Mouse (Mus musculus) stomach, embryonic 15.5 days (tissue): ENCODE data around the gene Gnpat. TPM values are rescaled to one million over a fixed set of nuclear protein-coding genes. Genes with fewer than 3 reads are reported as not detected.

Source experiments
- ATAC-seq: fragments of 200-750 bp; cut with Nextera tagmentation; 2 replicates; pipeline ENCODE4 v1.8.0; 2017; ENCODE audit warnings: low read depth, moderate number of reproducible peaks, moderate TSS enrichment; ENCODE audit not compliant: insufficient read depth, low FRiP score
- H3K27ac ChIP-seq: fragments of 300-500 bp; sonication (generic); 2 replicates; pipeline ENCODE4 v1.5.1; 2015; ENCODE audit warnings: mild to moderate bottlenecking, inconsistent platforms
- H3K27me3 ChIP-seq: fragments of 300-500 bp; sonication (generic); replicated peaks from 2 replicates; pipeline ENCODE4 v1.6.1; 2015; ENCODE audit warnings: inconsistent platforms
- H3K36me3 ChIP-seq: fragments of 300-500 bp; sonication (generic); 2 replicates; pipeline ENCODE4 v1.6.1; 2015; ENCODE audit warnings: inconsistent platforms
- H3K4me1 ChIP-seq: fragments of 300-500 bp; sonication (generic); 2 replicates; pipeline ENCODE4 v1.6.1; 2015; ENCODE audit warnings: inconsistent platforms
- H3K4me2 ChIP-seq: fragments of 300-500 bp; sonication (generic); 2 replicates; pipeline ENCODE4 v1.6.1; 2015; ENCODE audit warnings: mild to moderate bottlenecking, inconsistent platforms
- H3K4me3 ChIP-seq: fragments of 300-500 bp; sonication (generic); replicated peaks from 2 replicates; pipeline ENCODE4 v1.5.1; 2015; ENCODE audit warnings: inconsistent platforms
- H3K9ac ChIP-seq: fragments of 300-500 bp; sonication (generic); 2 replicates; pipeline ENCODE4 v1.6.1; 2015; ENCODE audit warnings: inconsistent platforms
- H3K9me3 ChIP-seq: fragments of 300-500 bp; sonication (generic); 2 replicates; pipeline ENCODE4 v1.6.1; 2016; ENCODE audit warnings: inconsistent platforms
- WGBS: fragments of 180-500 bp; shearing (Covaris S2); methylation state at CpG from one replicate; pipeline ENCODE4 v1.1.7; 2015; 5-methylcytosine and 5-hydroxymethylcytosine counted together
- polyA plus RNA-seq: library from polyadenylated mRNA; unstranded; fragments of >200 nt; fragmentation: Nextera tagmentation; extraction: Ambion mirVana; gene quantifications from 2 replicates; pipeline ENCODE4 v1.2.1, GENCODE M21; 2015

Gnpat gene
- polyA plus RNA-seq, 1 experiment from 2014 or later = 84.0 TPM

- H3K4me1 ChIP-seq = no peaks in the 10 kb centered on the region
- no peak overlapping the region for H3K27ac ChIP-seq
- peaks cover 72% of the 10 kb centered on the region for H3K36me3 ChIP-seq
- H3K4me3 ChIP-seq = no peak overlapping the region
- no peak for ATAC-seq
- no peak overlapping the region for H3K4me2 ChIP-seq
- no peaks in the 10 kb centered on the region for H3K9me3 ChIP-seq
- 68% methylated on average over 10 of the region's 10 CpGs for WGBS
- no peaks in the 10 kb centered on the region for H3K27me3 ChIP-seq
- no peak overlapping the region for H3K9ac ChIP-seq
These were observed 16.2 kb downstream of the Gnpat start for GRCm38 (mm10) chr8:124878946-124879526.

GRCm38 (mm10) chr8:124888385-124888784 is 25.6 kb downstream of the Gnpat start:
- Histone ChIP-seq H3K36me3 (peaks cover 72% of the 10 kb centered on the region), H3K4me2 (no peak overlapping the region), H3K9ac (no peak overlapping the region), H3K9me3 (no peaks in the 10 kb centered on the region), H3K4me1 (no peaks in the 10 kb centered on the region), H3K27me3 (no peaks in the 10 kb centered on the region), H3K4me3 (no peak overlapping the region), H3K27ac (no peak overlapping the region)
- 97% methylated on average over 5 of the region's 5 CpGs for WGBS
- ATAC-seq = no peak

- ATAC-seq = no peak
- no peaks in the 10 kb centered on the region for H3K27me3 ChIP-seq
- H3K27ac ChIP-seq = no peak overlapping the region
- no peak overlapping the region for H3K4me3 ChIP-seq
- no peak overlapping the region for H3K4me2 ChIP-seq
- H3K36me3 ChIP-seq = peaks cover 36% of the 10 kb centered on the region
- no peak overlapping the region for H3K9ac ChIP-seq
- peaks cover 16% of the 10 kb centered on the region for H3K4me1 ChIP-seq
- H3K9me3 ChIP-seq = no peaks in the 10 kb centered on the region
- 71% methylated on average over 3 of the region's 3 CpGs for WGBS
These were observed 29.8 kb downstream of the Gnpat start for GRCm38 (mm10) chr8:124892596-124892995.

- ATAC-seq = no peak; the same call in 1 of the 2 replicates
These were observed 33.3 kb downstream of the Gnpat start for GRCm38 (mm10) chr8:124896010-124896631.

GRCm38 (mm10) chr8:124896632-124897385 is 34.0 kb downstream of the Gnpat start:
- no peaks in the 10 kb centered on the region for H3K27me3 ChIP-seq
- peak; percentile 53; the same call in 1 of the 2 replicates for ATAC-seq
- WGBS = under 1% methylated on average over 60 of the region's 60 CpGs
- peaks cover 24% of the 10 kb centered on the region for H3K4me1 ChIP-seq
- H3K36me3 ChIP-seq = peaks cover 30% of the 10 kb centered on the region
- H3K9me3 ChIP-seq = no peaks in the 10 kb centered on the region
- H3K27ac ChIP-seq = peak overlapping the region; percentile 85
- H3K4me3 ChIP-seq = peak overlapping the region; percentile 91
- H3K9ac ChIP-seq = peak overlapping the region; percentile 84
- H3K4me2 ChIP-seq = peak overlapping the region; percentile 97

More at GRCm38 (mm10) chr8:124896010-124896631, 33.3 kb downstream of the Gnpat start:
- 65% methylated on average over 26 of the region's 26 CpGs for WGBS
- Histone ChIP-seq H3K4me1 (peaks cover 24% of the 10 kb centered on the region), H3K27ac (0 out of 2 replicates have a peak overlapping the region, but pooled peaks have one; percentile 52), H3K9ac (no peak overlapping the region; the same call in 1 of the 2 replicates), H3K36me3 (peaks cover 30% of the 10 kb centered on the region), H3K4me2 (peak overlapping the region; percentile 97), H3K9me3 (no peaks in the 10 kb centered on the region), H3K4me3 (peak overlapping the region; percentile 91), H3K27me3 (no peaks in the 10 kb centered on the region)

GRCm38 (mm10) chr8:124897386-124898250 is 34.8 kb downstream of the Gnpat start, which contains the start of the genes Exoc8 and Sprtn:
Gene Exoc8, minus strand, starts transcription at chr8:124897705.
Gene Sprtn, plus strand, starts transcription at chr8:124897886.
- Histone ChIP-seq H3K27ac (peak within 1 kb of the TSS; percentile 85), H3K4me2 (peak within 1 kb of the TSS; percentile 97), H3K9ac (peak within 1 kb of the TSS; percentile 84), H3K4me3 (peak within 1 kb of the TSS; percentile 91), H3K4me1 (peaks cover 24% of the 10 kb centered on the region), H3K36me3 (peaks cover 33% of the 10 kb centered on the region), H3K9me3 (no peaks in the 10 kb centered on the region), H3K27me3 (no peaks in the 10 kb centered on the region)
- WGBS = under 1% methylated on average over 114 of the region's 114 CpGs
- peak; percentile 87 for ATAC-seq

- peak overlapping the region; percentile 70 for H3K9ac ChIP-seq
- H3K4me2 ChIP-seq = peak overlapping the region; percentile 82
- no peak for ATAC-seq
- H3K4me1 ChIP-seq = peaks cover 24% of the 10 kb centered on the region
- peak overlapping the region; percentile 45; the same call in 1 of the 2 replicates for H3K27ac ChIP-seq
- H3K36me3 ChIP-seq = peaks cover 30% of the 10 kb centered on the region
- 4% methylated on average over 31 of the region's 31 CpGs for WGBS
- peak overlapping the region; percentile 91 for H3K4me3 ChIP-seq
- no peaks in the 10 kb centered on the region for H3K9me3 ChIP-seq
- H3K27me3 ChIP-seq = no peaks in the 10 kb centered on the region
These were observed 35.5 kb downstream of the Gnpat start for GRCm38 (mm10) chr8:124898251-124898905.

- Histone ChIP-seq H3K36me3 (peaks cover 43% of the 10 kb centered on the region), H3K27ac (no peak overlapping the region), H3K9me3 (no peaks in the 10 kb centered on the region), H3K4me3 (no peak overlapping the region), H3K4me1 (peaks cover 8% of the 10 kb centered on the region), H3K4me2 (no peak overlapping the region), H3K27me3 (no peaks in the 10 kb centered on the region), H3K9ac (no peak overlapping the region)
- no peak for ATAC-seq
- 90% methylated on average over 15 of the region's 15 CpGs for WGBS
These were observed 40.4 kb downstream of the Gnpat start for GRCm38 (mm10) chr8:124903198-124903597.

GRCm38 (mm10) chr8:124905482-124905881 is 42.6 kb downstream of the Gnpat start:
- H3K4me3 ChIP-seq = no peak overlapping the region
- no peak overlapping the region for H3K27ac ChIP-seq
- no peak overlapping the region for H3K9ac ChIP-seq
- peaks cover 46% of the 10 kb centered on the region for H3K36me3 ChIP-seq
- no peak for ATAC-seq
- no peak overlapping the region for H3K4me2 ChIP-seq
- 83% methylated on average over 2 of the region's 2 CpGs for WGBS
- H3K9me3 ChIP-seq = no peaks in the 10 kb centered on the region
- no peaks in the 10 kb centered on the region for H3K4me1 ChIP-seq
- H3K27me3 ChIP-seq = no peaks in the 10 kb centered on the region

GRCm38 (mm10) chr8:124909936-124910335 is 47.1 kb downstream of the Gnpat start:
- ATAC-seq = no peak

GRCm38 (mm10) chr8:124910349-124910748 is 47.5 kb downstream of the Gnpat start:
- H3K9ac ChIP-seq = no peak overlapping the region
- no peak overlapping the region for H3K4me2 ChIP-seq
- H3K9me3 ChIP-seq = no peaks in the 10 kb centered on the region
- H3K4me3 ChIP-seq = no peak overlapping the region
- ATAC-seq = no peak
- no peaks in the 10 kb centered on the region for H3K27me3 ChIP-seq
- no peaks in the 10 kb centered on the region for H3K4me1 ChIP-seq
- peaks cover 60% of the 10 kb centered on the region for H3K36me3 ChIP-seq
- 80% methylated on average over 10 of the region's 10 CpGs for WGBS
- H3K27ac ChIP-seq = no peak overlapping the region

More at GRCm38 (mm10) chr8:124909936-124910335, 47.1 kb downstream of the Gnpat start:
- no peak overlapping the region for H3K4me2 ChIP-seq
- H3K27me3 ChIP-seq = no peaks in the 10 kb centered on the region
- H3K27ac ChIP-seq = no peak overlapping the region
- peaks cover 56% of the 10 kb centered on the region for H3K36me3 ChIP-seq
- no peak overlapping the region for H3K4me3 ChIP-seq
- H3K9ac ChIP-seq = no peak overlapping the region
- no peaks in the 10 kb centered on the region for H3K9me3 ChIP-seq
- no peaks in the 10 kb centered on the region for H3K4me1 ChIP-seq
- WGBS = 95% methylated on average over 16 of the region's 16 CpGs
